Mouse (Mus musculus): ENCODE data around the gene Ccdc62.

DNA sequence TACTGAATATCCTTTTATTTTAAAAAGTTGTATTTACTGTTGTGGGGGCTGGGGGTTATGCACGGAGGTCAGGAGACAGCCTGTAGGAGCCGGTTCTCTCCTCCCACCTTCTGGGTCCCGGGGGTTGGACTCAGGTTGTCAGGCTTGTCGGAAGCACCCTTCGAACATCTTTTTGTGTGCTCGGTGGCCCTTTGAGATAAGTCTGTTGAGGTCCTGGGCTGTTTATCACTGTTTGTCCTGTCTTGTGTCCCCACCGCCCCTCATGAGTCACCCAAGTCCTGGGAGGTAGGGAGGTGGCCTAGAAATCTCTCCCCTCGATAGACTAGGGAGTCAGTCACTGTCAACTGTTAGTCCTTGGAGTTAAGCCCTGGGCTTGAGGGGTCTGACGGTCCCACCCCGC, 67.9 kb downstream of the Ccdc62 start:
- TF ChIP-seq POLR2A (IDR thresholded peaks at IDR 0.05; ENCODE audit: control insufficient read depth, extremely low read depth, insufficient read depth, low read length, poor library complexity) (no peak), CTCF (IDR thresholded peaks at IDR 0.05; ENCODE audit: borderline replicate concordance, control insufficient read depth, extremely low read depth, insufficient read depth, low read length, poor library complexity) (no peak)
